Mouse (Mus musculus) bone marrow, adult 2 months (tissue): ENCODE data around the gene Prkcz. TPM values are rescaled to one million over a fixed set of nuclear protein-coding genes. Genes with fewer than 3 reads are reported as not detected.

Experiments
- H3K27ac ChIP-seq: fragments of 200-500 bp; 2 replicates; pipeline ENCODE4 v1.5.1; 2012; ENCODE audit warnings: low read depth, mild to moderate bottlenecking, control low read depth, inconsistent platforms, low read length; ENCODE audit not compliant: control insufficient read depth, poor library complexity, insufficient read depth
- H3K4me1 ChIP-seq: fragments of 200-500 bp; 2 replicates; pipeline ENCODE4 v1.6.1; 2011; ENCODE audit warnings: low read length; ENCODE audit not compliant: control insufficient read depth, insufficient read depth
- H3K4me3 ChIP-seq: fragments of 200-500 bp; replicated peaks from 2 replicates; pipeline ENCODE3; 2011; ENCODE audit warnings: mild to moderate bottlenecking, low read depth, low read length, control low read depth; ENCODE audit not compliant: control insufficient read depth
- CTCF ChIP-seq: fragments of 200-500 bp; IDR thresholded peaks from 2 replicates; pipeline ENCODE4 v1.5.1; 2011; ENCODE audit warnings: low read length, control low read depth; ENCODE audit not compliant: control insufficient read depth, insufficient read depth
- POLR2A ChIP-seq: fragments of 200-500 bp; IDR thresholded peaks from 2 replicates; pipeline ENCODE4 v1.6.1; 2011; ENCODE audit warnings: low read depth, mild to moderate bottlenecking, control low read depth, low read length, borderline replicate concordance; ENCODE audit not compliant: control insufficient read depth
- WGBS: fragments of 180-500 bp; shearing (Covaris S2); methylation state at CpG from one replicate; pipeline ENCODE4 v1.1.7; 2018; 5-methylcytosine and 5-hydroxymethylcytosine counted together
- polyA plus RNA-seq: library from polyadenylated mRNA; stranded (reverse); fragments of >200 nt; gene quantifications from 2 replicates; pipeline ENCODE4 v1.2.4, GENCODE M21; 2011; ENCODE audit warnings: low replicate concordance; ENCODE audit not compliant: missing spikeins, insufficient read depth, insufficient read length

The Prkcz gene
- polyA plus RNA-seq, 1 experiment: 1.9 TPM

DNA sequence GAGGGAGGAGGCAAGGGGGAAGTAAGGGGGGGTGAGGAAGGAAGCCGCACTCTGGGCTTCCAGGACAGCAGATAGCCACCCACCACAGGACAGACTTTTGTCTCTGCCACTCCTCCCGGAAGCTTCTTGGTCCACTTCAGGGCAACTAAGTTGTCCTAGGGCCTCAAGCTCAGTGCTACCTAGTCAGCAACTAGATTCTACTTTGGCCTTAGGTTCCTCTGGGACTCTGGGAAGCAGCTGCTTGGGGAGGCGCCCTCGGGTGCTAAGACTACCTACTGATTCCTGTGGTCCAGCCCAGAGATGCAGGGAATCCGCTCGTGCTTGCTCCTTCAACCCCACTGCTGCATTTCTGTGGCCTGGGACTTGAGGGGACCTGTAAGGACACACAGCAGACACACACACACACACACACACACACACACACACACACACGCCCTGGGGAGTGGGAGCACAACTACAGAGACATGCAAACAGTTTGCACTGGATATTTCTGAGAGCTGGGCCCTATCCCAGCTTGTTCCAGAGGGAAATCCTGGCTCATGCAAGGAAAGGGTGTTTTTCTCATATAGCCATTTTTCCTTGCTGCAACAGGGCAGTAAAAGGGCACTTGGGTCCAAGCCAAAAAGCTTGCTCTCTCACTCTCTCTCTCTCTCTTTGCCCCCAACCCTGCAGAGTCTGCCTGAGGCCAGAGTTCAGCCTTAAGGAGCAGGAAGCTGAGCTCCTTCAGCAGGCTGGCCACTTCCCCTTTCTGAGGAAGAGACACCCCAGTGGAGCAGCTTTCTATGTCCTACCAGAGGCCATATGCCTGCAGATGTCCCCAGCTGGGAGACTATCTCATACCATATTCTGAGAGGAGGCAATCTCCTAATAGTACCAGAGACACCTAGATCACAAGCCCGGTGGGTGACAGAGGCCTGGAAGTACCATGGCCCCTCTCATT, 126.5 kb downstream of the Prkcz start:
- TF ChIP-seq CTCF (no peak), POLR2A (no peak)
- Histone ChIP-seq H3K27ac (peak overlapping the region; percentile 40), H3K4me1 (peaks cover 7% of the 10 kb centered on the region), H3K4me3 (no peak overlapping the region)
- 15% methylated on average over 8 of the region's 8 CpGs for WGBS

DNA sequence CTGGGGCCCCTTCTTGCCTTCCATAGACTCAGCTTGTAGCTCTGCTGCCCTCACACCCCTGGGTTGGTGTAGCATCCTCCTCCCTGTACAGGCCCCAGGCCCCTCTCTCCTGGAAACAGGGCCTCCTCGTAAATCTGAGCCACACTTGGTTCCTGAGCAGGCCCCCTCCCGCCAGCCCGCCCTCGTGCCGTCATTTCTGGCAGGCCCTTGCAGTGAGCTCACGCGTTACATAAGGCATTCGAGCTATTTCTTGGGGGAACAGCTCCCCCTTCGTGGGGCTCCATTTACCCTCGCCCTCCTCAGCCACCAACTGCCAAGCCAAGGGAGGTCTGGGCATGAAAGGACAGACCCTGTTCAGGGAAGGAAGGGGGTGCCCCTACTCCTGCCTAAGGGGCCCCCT, 127.3 kb downstream of the Prkcz start:
- Histone ChIP-seq H3K4me3 (no peak overlapping the region), H3K4me1 (peaks cover 7% of the 10 kb centered on the region), H3K27ac (no peak overlapping the region)
- TF ChIP-seq POLR2A (no peak), CTCF (no peak)
- WGBS: 18% methylated on average over 10 of the region's 10 CpGs

DNA sequence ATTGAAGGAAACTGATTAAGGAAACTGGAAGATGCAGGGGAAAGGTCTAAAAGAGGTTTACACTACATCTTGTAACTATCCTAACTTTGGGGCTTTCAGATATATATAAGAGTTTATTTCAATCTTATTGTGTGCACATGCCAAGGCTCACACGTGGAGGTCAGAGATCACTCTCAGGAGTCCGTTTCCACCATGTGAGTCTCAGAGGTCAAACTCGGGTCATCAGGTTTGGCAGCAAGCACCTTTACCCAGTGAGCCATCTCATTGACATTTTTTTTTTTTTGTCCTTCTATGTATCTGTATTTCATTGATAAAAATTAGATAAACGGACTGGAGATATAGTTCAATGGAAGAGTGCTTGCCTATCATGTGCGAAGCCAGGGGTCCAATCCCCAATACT, 132.7 kb downstream of the Prkcz start:
- TF ChIP-seq CTCF (no peak), POLR2A (no peak)
- Histone ChIP-seq H3K27ac (no peak overlapping the region), H3K4me1 (0 out of 2 replicates have a peak, but pooled peaks cover 2% of the 10 kb centered on the region), H3K4me3 (no peak overlapping the region)
- WGBS: 71% methylated on average over 5 of the region's 5 CpGs

DNA sequence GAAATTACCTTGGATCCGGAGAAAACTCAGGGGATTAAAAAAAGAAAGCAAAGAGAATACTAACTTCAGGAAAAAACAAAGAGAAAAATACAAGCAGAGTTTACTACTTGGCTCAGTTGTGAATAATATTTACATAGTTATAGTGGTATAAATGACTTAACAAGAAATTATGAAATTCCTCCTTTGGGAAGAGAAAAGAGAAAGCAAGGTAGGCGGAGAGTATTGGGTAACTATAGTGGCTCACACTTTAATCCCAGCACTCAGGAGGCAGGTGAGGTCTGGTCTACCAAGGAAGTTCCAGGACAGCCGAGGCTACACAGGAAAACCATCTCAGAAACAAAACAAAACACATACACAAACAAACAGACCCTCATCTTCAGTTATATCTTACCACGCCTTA, 133.2 kb downstream of the Prkcz start:
- no peak for TF ChIP-seq POLR2A
- TF ChIP-seq CTCF: no peak
- Histone ChIP-seq H3K4me1 (0 out of 2 replicates have a peak, but pooled peaks cover 2% of the 10 kb centered on the region), H3K4me3 (no peak overlapping the region), H3K27ac (no peak overlapping the region)
- WGBS: 61% methylated on average over 4 of the region's 4 CpGs

DNA sequence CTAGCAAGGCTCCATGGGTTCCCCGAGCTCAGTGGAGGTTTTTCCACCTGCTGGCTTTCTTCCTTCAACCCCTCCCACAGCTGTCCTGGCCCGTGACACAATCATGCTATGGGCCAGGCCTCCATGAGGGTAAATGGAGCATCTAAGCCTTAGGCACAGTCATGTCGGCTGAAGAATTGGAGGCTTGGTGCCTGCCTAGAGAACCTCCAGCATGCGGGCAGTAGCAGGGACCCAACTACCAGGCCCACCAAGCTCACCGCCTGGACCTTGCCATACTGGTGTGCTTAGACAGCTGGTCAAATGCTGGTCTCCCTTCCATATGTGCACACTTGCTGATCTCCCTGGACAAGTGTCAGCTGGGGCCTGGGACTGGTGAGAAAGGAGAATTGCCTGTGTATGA, 135.2 kb downstream of the Prkcz start:
- WGBS: 79% methylated on average over 5 of the region's 5 CpGs
- TF ChIP-seq POLR2A: no peak
- no peak for TF ChIP-seq CTCF
- Histone ChIP-seq H3K27ac (no peak overlapping the region), H3K4me1 (peaks cover 4% of the 10 kb centered on the region; the same call in 1 of the 2 replicates), H3K4me3 (no peak overlapping the region)

DNA sequence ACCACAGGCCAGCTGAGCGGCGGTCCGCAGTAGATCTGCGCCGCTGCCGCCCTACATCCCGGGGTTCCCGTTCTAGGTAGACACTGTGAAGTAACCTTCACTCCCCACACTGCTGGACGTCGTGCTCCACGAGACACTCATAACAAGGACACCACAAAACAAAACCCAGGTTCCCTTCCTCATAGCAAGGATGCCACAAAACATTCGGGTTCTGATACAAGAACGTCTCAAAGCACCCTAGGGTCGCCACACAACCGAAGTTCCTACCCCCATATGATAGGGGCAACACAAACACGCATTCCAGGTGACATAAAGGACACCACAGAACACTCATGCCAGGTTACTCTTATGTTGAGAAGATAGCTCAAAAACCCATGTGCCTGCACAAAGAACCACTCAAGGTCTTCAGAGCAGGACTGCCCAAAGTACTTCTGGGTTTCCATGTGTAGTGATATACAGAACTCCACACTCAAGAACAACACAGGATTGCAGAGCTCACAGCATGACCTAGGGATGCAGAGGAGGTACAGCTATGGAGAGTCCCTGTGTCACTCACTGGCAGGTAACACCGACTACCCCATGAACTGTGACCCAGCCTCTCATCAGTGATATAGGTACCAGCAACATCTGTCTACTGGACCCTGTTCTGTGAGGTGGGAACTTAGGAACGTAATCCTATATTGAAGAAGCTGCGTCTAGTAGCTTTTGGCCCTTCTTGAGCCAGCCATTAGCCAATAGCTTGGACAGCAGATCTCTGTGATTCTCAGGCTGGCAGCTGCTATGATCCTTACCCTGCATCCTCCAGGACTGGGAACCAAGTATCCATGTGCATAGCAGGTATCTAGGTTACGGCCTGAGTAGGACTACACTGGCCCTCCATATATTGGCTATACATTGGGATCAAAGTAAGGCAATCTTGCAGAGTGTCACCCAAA, 137.3 kb downstream of the Prkcz start:
- peaks cover 16% of the 10 kb centered on the region for H3K4me1 ChIP-seq
- 21% methylated on average over 20 of the region's 20 CpGs for WGBS

DNA sequence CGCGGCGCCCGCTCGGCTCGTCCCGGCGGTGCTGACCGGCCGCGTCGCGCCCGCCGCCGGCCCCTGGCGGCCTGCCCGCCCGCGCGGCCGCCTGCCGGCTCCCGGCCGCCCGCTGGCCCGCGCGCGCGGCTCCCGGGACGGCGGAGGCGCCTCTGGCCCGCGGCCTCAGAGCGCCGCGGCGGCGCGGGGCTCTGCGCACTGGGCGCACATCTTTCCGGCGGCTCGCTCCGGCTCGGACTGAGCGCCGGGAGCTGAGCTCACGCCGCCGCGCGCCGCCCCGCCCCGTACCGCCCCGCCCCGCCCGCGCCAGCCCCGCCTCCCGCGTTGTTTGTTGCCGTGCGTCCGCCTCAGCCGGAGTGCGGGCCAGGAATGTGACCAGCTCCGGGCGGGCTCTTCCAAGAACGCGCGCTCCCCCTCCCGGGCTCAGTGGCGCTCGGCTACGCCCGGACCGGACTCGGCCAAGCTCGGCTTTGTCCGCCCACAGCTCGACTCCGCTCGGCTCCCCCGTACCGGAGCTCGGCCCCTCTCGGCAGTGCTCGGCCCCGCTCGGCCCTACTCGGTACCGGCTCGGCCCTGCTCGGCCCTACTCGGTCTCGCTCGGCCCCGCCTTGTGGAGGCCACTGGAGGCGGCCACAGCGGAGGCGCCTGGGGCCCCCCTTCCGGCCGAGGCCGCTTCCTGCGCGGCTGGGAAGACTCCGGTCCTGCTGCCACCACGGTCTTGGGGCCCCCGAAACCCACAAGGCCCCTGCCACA, 138.1 kb downstream of the Prkcz start:
- peak overlapping the region; percentile 95 for H3K27ac ChIP-seq
- peaks cover 23% of the 10 kb centered on the region for H3K4me1 ChIP-seq
- WGBS: 16% methylated on average over 112 of the region's 116 CpGs
- peak overlapping the region; percentile 54 for H3K4me3 ChIP-seq
- TF ChIP-seq CTCF: no peak
- TF ChIP-seq POLR2A: peak; percentile 64; the same call in 1 of the 2 replicates

More for the DNA sequence above, 137.3 kb downstream of the Prkcz start:
- Histone ChIP-seq H3K4me3 (peak overlapping the region; percentile 54), H3K27ac (peak overlapping the region; percentile 95)
- no peak; the same call in 1 of the 2 replicates for TF ChIP-seq CTCF
- TF ChIP-seq POLR2A: peak; percentile 45; the same call in 1 of the 2 replicates
